ENCODE assay signal across 18 mouse cellular contexts in the genomic region with DNA sequence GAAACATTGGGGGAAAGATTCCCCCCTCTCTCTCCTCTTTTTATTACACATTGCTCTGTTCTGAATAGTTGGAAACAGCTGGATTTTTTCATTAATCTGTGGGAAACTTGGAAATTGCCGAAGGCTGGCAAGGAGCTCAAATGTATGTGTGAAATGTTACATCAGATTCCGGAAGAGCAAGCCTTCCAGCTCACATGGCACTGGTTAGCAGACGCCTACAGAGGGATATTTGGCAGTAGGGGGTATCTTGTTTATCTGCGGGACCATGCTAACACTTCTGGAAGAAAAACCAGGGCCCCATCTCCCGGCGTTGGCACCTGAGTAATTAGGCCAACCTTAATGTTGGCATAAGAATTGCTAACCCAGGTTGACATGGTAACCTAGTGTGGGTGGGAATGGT.
DNase-seq lines count a peak whose midpoint lies in the region; ATAC-seq and TF ChIP-seq lines count a peak whose summit lies in the region.
"Had no signal": no experiment of that assay in that cellular context is flagged by ENCODE, and none has a peak within 500 bp of the region (broad histone marks: within the 10 kb centered on the region; RNA-seq: fewer than 3 reads in every experiment).

No protein-coding gene starts in this region.

- WGBS in neural tube, embryonic 13.5 days = 51% methylated on average over 6 of the region's 6 CpGs
- WGBS in embryonic facial prominence, embryonic 14.5 days = 35% methylated on average over 6 of the region's 6 CpGs

- H3K27ac ChIP-seq in layer of hippocampus, adult 2 months = peak overlapping the region; percentile 76
- H3K27ac ChIP-seq in neural tube, embryonic 13.5 days (replicated peaks) = peak overlapping the region; percentile 34
- H3K27ac ChIP-seq in embryonic facial prominence, embryonic 14.5 days (replicated peaks; ENCODE audit: low read depth, low read length) = no peak overlapping the region
- H3K27ac ChIP-seq: heart, embryonic 15.5 days; hindbrain, embryonic 12.5 days; limb, embryonic 12.5 days; stomach, postnatal 0 days had no signal

- no peak overlapping the region for H3K4me2 ChIP-seq in neural tube, embryonic 13.5 days
- no peak overlapping the region for H3K4me2 ChIP-seq in embryonic facial prominence, embryonic 14.5 days (ENCODE audit: low read depth, low read length)
- no peak overlapping the region for H3K4me2 ChIP-seq in myocyte (ENCODE audit: low read depth)
- H3K4me2 ChIP-seq: heart, embryonic 15.5 days; hindbrain, embryonic 12.5 days; limb, embryonic 12.5 days had no signal

- H3K4me1 ChIP-seq in neural tube, embryonic 13.5 days (replicated peaks) = peaks cover 19% of the 10 kb centered on the region
- H3K4me1 ChIP-seq in embryonic facial prominence, embryonic 14.5 days (ENCODE audit: control insufficient read depth, insufficient read depth, low read length) = peaks cover 11% of the 10 kb centered on the region; the same call in 1 of the 2 replicates
- H3K4me1 ChIP-seq: heart, embryonic 15.5 days had no signal

- no peak overlapping the region for H3K9ac ChIP-seq in neural tube, embryonic 13.5 days
- H3K9ac ChIP-seq in embryonic facial prominence, embryonic 14.5 days (ENCODE audit: low read depth, low read length) = no peak overlapping the region
- H3K9ac ChIP-seq: heart, embryonic 15.5 days; hindbrain, embryonic 12.5 days; limb, embryonic 12.5 days; liver, postnatal 0 days had no signal

- H3K27me3 ChIP-seq in neural tube, embryonic 13.5 days = no peaks in the 10 kb centered on the region
- no peaks in the 10 kb centered on the region for H3K27me3 ChIP-seq in embryonic facial prominence, embryonic 14.5 days (replicated peaks; ENCODE audit: control insufficient read depth, insufficient read depth, low read length)
- H3K27me3 ChIP-seq in myocyte (ENCODE audit: control insufficient read depth, insufficient read depth, insufficient read length) = no peaks in the 10 kb centered on the region
- H3K27me3 ChIP-seq: hindbrain, embryonic 12.5 days; limb, embryonic 12.5 days had no signal

- TF ChIP-seq CTCF in layer of hippocampus, adult 2 months (conservative IDR thresholded peaks at IDR 0.05) = no peak

- no peak for TF ChIP-seq POLR2A in myocyte (IDR thresholded peaks at IDR 0.05; ENCODE audit: insufficient read length, low read depth)

- H3K79me2 ChIP-seq in myocyte (ENCODE audit: control insufficient read depth, insufficient read depth) = no peaks in the 10 kb centered on the region

- no peaks in the 10 kb centered on the region for H3K36me3 ChIP-seq in neural tube, embryonic 13.5 days
- no peaks in the 10 kb centered on the region for H3K36me3 ChIP-seq in embryonic facial prominence, embryonic 14.5 days (ENCODE audit: control insufficient read depth, insufficient read depth, low read length)
- H3K36me3 ChIP-seq in myocyte (ENCODE audit: control insufficient read depth, insufficient read depth) = no peaks in the 10 kb centered on the region
- H3K36me3 ChIP-seq: heart, embryonic 15.5 days; hindbrain, embryonic 12.5 days; limb, embryonic 12.5 days had no signal

- no peak overlapping the region for H3ac ChIP-seq in myocyte (ENCODE audit: control insufficient read depth, insufficient read length)

- no peak for ATAC-seq in neural tube, embryonic 13.5 days (ENCODE audit: low read depth)
- ATAC-seq in embryonic facial prominence, embryonic 14.5 days (ENCODE audit: low read depth) = no peak; the same call in 1 of the 2 replicates
- ATAC-seq: intestine, postnatal 0 days; liver, postnatal 0 days had no signal

- H3K9me3 ChIP-seq in neural tube, embryonic 13.5 days = no peaks in the 10 kb centered on the region
- H3K9me3 ChIP-seq in embryonic facial prominence, embryonic 14.5 days (ENCODE audit: control insufficient read depth, low read length) = no peaks in the 10 kb centered on the region
- H3K9me3 ChIP-seq: heart, embryonic 15.5 days; hindbrain, embryonic 12.5 days; limb, embryonic 12.5 days had no signal

- no peak overlapping the region for H3K4me3 ChIP-seq in layer of hippocampus, adult 2 months
- no peak overlapping the region for H3K4me3 ChIP-seq in neural tube, embryonic 13.5 days
- no peak overlapping the region for H3K4me3 ChIP-seq in embryonic facial prominence, embryonic 14.5 days (ENCODE audit: low read depth, low read length)
- no peak overlapping the region for H3K4me3 ChIP-seq in myocyte
- H3K4me3 ChIP-seq: heart, embryonic 15.5 days; hindbrain, embryonic 12.5 days; limb, embryonic 12.5 days had no signal

- intact Hi-C loops in heart, postnatal 14 days (cut with DNase I) = no loop called here

- no peak for DNase-seq in layer of hippocampus, adult 2 months (ENCODE audit: low spot score in 2 of 2)
- no peak for DNase-seq in layer of hippocampus, adult 8-10 months (ENCODE audit: low spot score in 2 of 2)
- no peak for DNase-seq in neural tube, embryonic 10.5 days (ENCODE audit: extremely low spot score, low spot score)
- peak; percentile 83 for DNase-seq in embryonic facial prominence, embryonic 14.5 days (ENCODE audit: low spot score)
- no peak for DNase-seq in heart, postnatal 14 days
- no peak for DNase-seq in kidney, adult 9 months
- DNase-seq: adrenal gland, postnatal 25 days; cerebellum, postnatal 25 days; gastrocnemius, postnatal 36 days; kidney, postnatal 25 days; liver, postnatal 0 days had no signal

TF ChIP-seq in myocyte, 11 proteins besides CTCF, POLR2A, EP300 and RAD21:
- TF ChIP-seq E2F4 (IDR thresholded peaks at IDR 0.05; ENCODE audit: insufficient read depth) = no peak
- TF ChIP-seq CEBPB (IDR thresholded peaks at IDR 0.05; ENCODE audit: insufficient read depth, poor library complexity, severe bottlenecking) = peak; percentile 47; the same call in 1 of the 2 replicates
- TF ChIP-seq REST (IDR thresholded peaks at IDR 0.05; ENCODE audit: insufficient read depth, insufficient read length) = no peak
- no peak for TF ChIP-seq MYOG (IDR thresholded peaks at IDR 0.05; ENCODE audit: control insufficient read depth in 1 of 3, insufficient read depth in 1 of 3, insufficient read length in 2 of 3, low read depth in 2 of 3)
